Comparison of ENCODE assay signal across 8 mouse cellular contexts in genomic region chr16:33941271-33941781, GRCm38 (mm10). TPM values are rescaled to one million over a fixed set of nuclear protein-coding genes. Genes with fewer than 3 reads are reported as not detected.
A peak's percentile ranks its signal among the peaks of the same experiment; 100 is the strongest.
DNase-seq lines count a peak whose midpoint lies in the region; ATAC-seq and TF ChIP-seq lines count a peak whose summit lies in the region.

No protein-coding gene starts in this region.

- peaks cover 51% of the 10 kb centered on the region for H3K4me1 ChIP-seq in embryonic facial prominence, embryonic 14.5 days (ENCODE audit: control insufficient read depth, insufficient read depth, low read length)
- peaks cover 100% of the 10 kb centered on the region for H3K4me1 ChIP-seq in heart, embryonic 13.5 days
- H3K4me1 ChIP-seq in kidney, postnatal 0 days (replicated peaks; ENCODE audit: insufficient read depth, low read length), result peaks cover 41% of the 10 kb centered on the region
- H3K4me1 ChIP-seq in lung, embryonic 16.5 days (replicated peaks; ENCODE audit: control insufficient read depth, insufficient read depth, low read length), result peaks cover 84% of the 10 kb centered on the region
- H3K4me1 ChIP-seq in stomach, embryonic 16.5 days (ENCODE audit: control insufficient read depth, insufficient read depth, low read length), result peaks cover 72% of the 10 kb centered on the region

- TF ChIP-seq CTCF in kidney, postnatal 0 days (IDR thresholded peaks at IDR 0.05; ENCODE audit: low read depth), result no peak

- peak; percentile 53 for DNase-seq in ovary, postnatal 36 days (ENCODE audit: low spot score)
- no peak for DNase-seq in ovary, postnatal 14 days (ENCODE audit: low spot score)
- peak; percentile 86 for DNase-seq in embryonic facial prominence, embryonic 14.5 days (ENCODE audit: low spot score)
- peak; percentile 70 for DNase-seq in kidney, postnatal 0 days (ENCODE audit: low spot score)
- DNase-seq in spleen, adult 12 weeks (ENCODE audit: low spot score), result no peak

- no peak overlapping the region for H3K4me2 ChIP-seq in embryonic facial prominence, embryonic 14.5 days (ENCODE audit: low read depth, low read length)
- peak overlapping the region; percentile 36; the same call in 1 of the 2 replicates for H3K4me2 ChIP-seq in heart, embryonic 13.5 days
- no peak overlapping the region for H3K4me2 ChIP-seq in kidney, postnatal 0 days (ENCODE audit: low read length)
- no peak overlapping the region for H3K4me2 ChIP-seq in lung, embryonic 16.5 days (ENCODE audit: low read depth, low read length)
- no peak overlapping the region for H3K4me2 ChIP-seq in stomach, embryonic 16.5 days (ENCODE audit: low read depth, low read length)

- peak overlapping the region; percentile 13 for H3K27ac ChIP-seq in embryonic facial prominence, embryonic 14.5 days (replicated peaks; ENCODE audit: low read depth, low read length)
- peak overlapping the region; percentile 92 for H3K27ac ChIP-seq in heart, embryonic 13.5 days (replicated peaks)
- H3K27ac ChIP-seq in kidney, postnatal 0 days, result peak overlapping the region; percentile 34
- 0 out of 2 replicates have a peak overlapping the region, but pooled peaks have one; percentile 31 for H3K27ac ChIP-seq in lung, embryonic 16.5 days (ENCODE audit: low read length)
- peak overlapping the region; percentile 53 for H3K27ac ChIP-seq in stomach, embryonic 16.5 days (ENCODE audit: low read length)

- no peak overlapping the region for H3K9ac ChIP-seq in embryonic facial prominence, embryonic 14.5 days (ENCODE audit: low read depth, low read length)
- peak overlapping the region; percentile 71 for H3K9ac ChIP-seq in heart, embryonic 13.5 days
- H3K9ac ChIP-seq in kidney, postnatal 0 days (ENCODE audit: low read depth, low read length), result no peak overlapping the region
- no peak overlapping the region for H3K9ac ChIP-seq in lung, embryonic 16.5 days (ENCODE audit: low read length)
- H3K9ac ChIP-seq in stomach, embryonic 16.5 days (ENCODE audit: low read length), result no peak overlapping the region

- H3K4me3 ChIP-seq in embryonic facial prominence, embryonic 14.5 days (ENCODE audit: low read depth, low read length), result no peak overlapping the region
- no peak overlapping the region for H3K4me3 ChIP-seq in heart, embryonic 13.5 days
- H3K4me3 ChIP-seq in kidney, postnatal 0 days (replicated peaks; ENCODE audit: low read depth, low read length), result no peak overlapping the region
- no peak overlapping the region for H3K4me3 ChIP-seq in lung, embryonic 16.5 days (ENCODE audit: low read length)
- no peak overlapping the region for H3K4me3 ChIP-seq in stomach, embryonic 16.5 days (replicated peaks; ENCODE audit: low read length)

- 0 out of 2 replicates have a peak, but pooled peaks cover 3% of the 10 kb centered on the region for H3K36me3 ChIP-seq in embryonic facial prominence, embryonic 14.5 days (ENCODE audit: control insufficient read depth, insufficient read depth, low read length)
- no peaks in the 10 kb centered on the region for H3K36me3 ChIP-seq in heart, embryonic 13.5 days
- no peaks in the 10 kb centered on the region for H3K36me3 ChIP-seq in kidney, postnatal 0 days (ENCODE audit: insufficient read depth, low read length)
- no peaks in the 10 kb centered on the region for H3K36me3 ChIP-seq in lung, embryonic 16.5 days (ENCODE audit: control insufficient read depth, insufficient read depth, low read length)
- H3K36me3 ChIP-seq in stomach, embryonic 16.5 days (ENCODE audit: control insufficient read depth, insufficient read depth, low read length), result no peaks in the 10 kb centered on the region

- H3K27me3 ChIP-seq in embryonic facial prominence, embryonic 14.5 days (replicated peaks; ENCODE audit: control insufficient read depth, insufficient read depth, low read length), result no peaks in the 10 kb centered on the region
- no peaks in the 10 kb centered on the region for H3K27me3 ChIP-seq in heart, embryonic 13.5 days (replicated peaks)
- H3K27me3 ChIP-seq in kidney, postnatal 0 days (ENCODE audit: insufficient read depth, low read length), result no peaks in the 10 kb centered on the region
- H3K27me3 ChIP-seq in lung, embryonic 16.5 days (ENCODE audit: control insufficient read depth, insufficient read depth, low read depth, low read length), result 0 out of 2 replicates have a peak, but pooled peaks cover 2% of the 10 kb centered on the region
- H3K27me3 ChIP-seq in stomach, embryonic 16.5 days (ENCODE audit: control insufficient read depth, insufficient read depth, low read length), result no peaks in the 10 kb centered on the region

- peak; percentile 54; the same call in 1 of the 2 replicates for ATAC-seq in embryonic facial prominence, embryonic 14.5 days (ENCODE audit: low read depth)
- peak; percentile 28 for ATAC-seq in heart, embryonic 13.5 days (ENCODE audit: extremely low read depth, insufficient number of reproducible peaks, low FRiP score, low TSS enrichment)
- 0 out of 2 replicates have a peak, but pooled peaks have one; percentile 14 for ATAC-seq in kidney, postnatal 0 days (replicated peaks; ENCODE audit: low FRiP score, low read depth)
- ATAC-seq in lung, embryonic 16.5 days (ENCODE audit: low read depth), result peak; percentile 63
- ATAC-seq in stomach, embryonic 16.5 days (ENCODE audit: insufficient read depth, low FRiP score), result peak; percentile 37; the same call in 1 of the 2 replicates

- no peaks in the 10 kb centered on the region for H3K9me3 ChIP-seq in embryonic facial prominence, embryonic 14.5 days (ENCODE audit: control insufficient read depth, low read length)
- H3K9me3 ChIP-seq in heart, embryonic 13.5 days, result no peaks in the 10 kb centered on the region
- no peaks in the 10 kb centered on the region for H3K9me3 ChIP-seq in kidney, postnatal 0 days (replicated peaks; ENCODE audit: low read length)
- no peaks in the 10 kb centered on the region for H3K9me3 ChIP-seq in lung, embryonic 16.5 days (ENCODE audit: control insufficient read depth, low read length)
- no peaks in the 10 kb centered on the region for H3K9me3 ChIP-seq in stomach, embryonic 16.5 days (replicated peaks; ENCODE audit: control insufficient read depth, low read length)

- WGBS in embryonic facial prominence, embryonic 14.5 days, result 34% methylated on average over 11 of the region's 11 CpGs
- 9% methylated on average over 11 of the region's 11 CpGs for WGBS in heart, embryonic 13.5 days
- WGBS in kidney, postnatal 0 days, result 23% methylated on average over 11 of the region's 11 CpGs
- 30% methylated on average over 11 of the region's 11 CpGs for WGBS in lung, embryonic 16.5 days
- WGBS in stomach, embryonic 16.5 days, result 26% methylated on average over 11 of the region's 11 CpGs

RNA-seq across cellular contexts. Expression of gene Umps, which starts 25.5 kb away (rescaled TPM):
- 45.7 and 51.2 TPM in 2 replicates for polyA plus RNA-seq in embryonic facial prominence, embryonic 14.5 days (2014; fragmentation: Nextera tagmentation; extraction: Ambion mirVana)
- polyA plus RNA-seq in heart, embryonic 13.5 days (2015; fragmentation: Nextera tagmentation; extraction: Ambion mirVana), result 32.9 and 33.4 TPM in 2 replicates
- polyA plus RNA-seq in kidney, postnatal 0 days (2015; fragmentation: Nextera tagmentation; extraction: Ambion mirVana), result 37.9 and 41.7 TPM in 2 replicates
- polyA plus RNA-seq in lung, embryonic 16.5 days (2015; fragmentation: Nextera tagmentation; extraction: Ambion mirVana), result 43.8 and 49.9 TPM in 2 replicates
- 53.5 and 54.5 TPM in 2 replicates for polyA plus RNA-seq in stomach, embryonic 16.5 days (2015; fragmentation: Nextera tagmentation; extraction: Ambion mirVana)

Comparison
In these comparisons a context has a peak if more than half of its experiments do, and no peak if none do; other contexts are left out.
1. DNase-seq: peak in ovary, postnatal 36 days (single experiment), embryonic facial prominence, embryonic 14.5 days (single experiment) and kidney, postnatal 0 days (single experiment); none in ovary, postnatal 14 days (single experiment) and spleen, adult 12 weeks (single experiment).
2. H3K27ac ChIP-seq: peak in every context shown above with its lines; median percentile 92 in heart, embryonic 13.5 days; 53 in stomach, embryonic 16.5 days; 34 in kidney, postnatal 0 days; 31 in lung, embryonic 16.5 days; 13 in embryonic facial prominence, embryonic 14.5 days.
3. Peak in every context shown above with its lines, with median percentiles within 50 percentile points of each other: ATAC-seq.